Mouse (Mus musculus): ENCODE data around the gene Tenm2. TPM values are rescaled to one million over a fixed set of nuclear protein-coding genes. Genes with fewer than 3 reads are reported as not detected.

Tenm2 gene
- polyA plus RNA-seq, 1 experiment from 2014 or later, result 30.2 TPM

GRCm38 (mm10) chr11:36891106-36891505 lies 344.7 kb downstream of the Tenm2 start:
- DNase-seq (ENCODE audit: low spot score), result peak; percentile 58
- Histone ChIP-seq H3K4me3 (replicated peaks; ENCODE audit: low read length) (no peak overlapping the region), H3K4me2 (replicated peaks) (no peak overlapping the region)

GRCm38 (mm10) chr11:36887490-36887889 lies 348.3 kb downstream of the Tenm2 start:
- no peaks in the 10 kb centered on the region for H3K4me1 ChIP-seq (replicated peaks; ENCODE audit: control insufficient read depth, insufficient read depth, low read length)
- ATAC-seq (ENCODE audit: low FRiP score) (no peak), DNase-seq (ENCODE audit: low spot score) (no peak)
- no peaks in the 10 kb centered on the region for H3K36me3 ChIP-seq (replicated peaks; ENCODE audit: control insufficient read depth, insufficient read depth)
- no peak overlapping the region for H3K4me3 ChIP-seq (replicated peaks; ENCODE audit: low read length)
- no peak overlapping the region for H3K9ac ChIP-seq
- no peaks in the 10 kb centered on the region for H3K9me3 ChIP-seq (ENCODE audit: control insufficient read depth, low read length)
- H3K27ac ChIP-seq, result no peak overlapping the region
- H3K4me2 ChIP-seq (replicated peaks), result no peak overlapping the region
- H3K27me3 ChIP-seq (ENCODE audit: control insufficient read depth, insufficient read depth, low read length), result no peaks in the 10 kb centered on the region
- whole genome bisulfite sequencing, result 45% methylated on average over 7 of the region's 7 CpGs

More at GRCm38 (mm10) chr11:36891106-36891505, 344.7 kb downstream of the Tenm2 start:
- Histone ChIP-seq H3K36me3 (replicated peaks; ENCODE audit: control insufficient read depth, insufficient read depth) (no peaks in the 10 kb centered on the region), H3K9ac (no peak overlapping the region), H3K9me3 (ENCODE audit: control insufficient read depth, low read length) (no peaks in the 10 kb centered on the region), H3K27me3 (ENCODE audit: control insufficient read depth, insufficient read depth, low read length) (no peaks in the 10 kb centered on the region), H3K27ac (no peak overlapping the region), H3K4me1 (replicated peaks; ENCODE audit: control insufficient read depth, insufficient read depth, low read length) (no peaks in the 10 kb centered on the region)
- 22% methylated on average over 3 of the region's 3 CpGs for WGBS
- ATAC-seq (ENCODE audit: low FRiP score), result peak; percentile 60; the same call in 1 of the 2 replicates

- Histone ChIP-seq H3K4me3 (replicated peaks; ENCODE audit: low read length) (no peak overlapping the region), H3K4me1 (replicated peaks; ENCODE audit: control insufficient read depth, insufficient read depth, low read length) (no peaks in the 10 kb centered on the region), H3K36me3 (replicated peaks; ENCODE audit: control insufficient read depth, insufficient read depth) (no peaks in the 10 kb centered on the region), H3K4me2 (replicated peaks) (no peak overlapping the region), H3K27ac (no peak overlapping the region), H3K27me3 (ENCODE audit: control insufficient read depth, insufficient read depth, low read length) (no peaks in the 10 kb centered on the region), H3K9ac (no peak overlapping the region), H3K9me3 (ENCODE audit: control insufficient read depth, low read length) (no peaks in the 10 kb centered on the region)
- ATAC-seq (ENCODE audit: low FRiP score), result no peak
- no peak for DNase-seq (ENCODE audit: low spot score)
- 72% methylated on average over 3 of the region's 3 CpGs for WGBS
Measured at GRCm38 (mm10) chr11:36886147-36886546, 349.6 kb downstream of the Tenm2 start.

DNA sequence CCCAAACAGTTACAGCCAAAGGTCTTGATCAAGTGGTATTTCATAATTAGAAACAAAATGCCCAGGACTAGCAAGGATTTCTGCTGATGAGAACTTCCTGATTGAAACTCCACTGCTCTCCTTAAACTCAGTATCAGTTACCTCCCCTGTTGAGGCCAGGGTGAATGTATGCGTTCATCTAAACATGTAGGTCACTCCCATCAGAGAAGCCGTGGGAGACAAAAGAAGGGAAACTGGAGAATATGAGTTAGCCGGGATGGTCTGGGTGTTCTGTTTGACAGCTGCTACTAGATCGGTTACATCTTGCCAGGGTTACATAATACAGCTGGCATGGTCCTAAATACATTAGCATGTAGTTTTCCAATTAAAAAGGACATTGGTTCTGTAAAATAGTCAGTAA lies 362.8 kb downstream of the Tenm2 start:
- H3K9me3 ChIP-seq (ENCODE audit: control insufficient read depth, low read length), result no peaks in the 10 kb centered on the region
- no peaks in the 10 kb centered on the region for H3K27me3 ChIP-seq (ENCODE audit: control insufficient read depth, insufficient read depth, low read length)
- H3K36me3 ChIP-seq (replicated peaks; ENCODE audit: control insufficient read depth, insufficient read depth), result no peaks in the 10 kb centered on the region
- DNase-seq (ENCODE audit: low spot score), result no peak
- H3K27ac ChIP-seq, result no peak overlapping the region
- no peak overlapping the region for H3K4me2 ChIP-seq (replicated peaks)
- no peak for ATAC-seq (ENCODE audit: low FRiP score)
- H3K4me3 ChIP-seq (replicated peaks; ENCODE audit: low read length), result no peak overlapping the region
- WGBS, result 50% methylated on average over 4 of the region's 4 CpGs
- no peaks in the 10 kb centered on the region for H3K4me1 ChIP-seq (replicated peaks; ENCODE audit: control insufficient read depth, insufficient read depth, low read length)
- no peak overlapping the region for H3K9ac ChIP-seq

- DNase-seq (ENCODE audit: low spot score), result no peak
- H3K9ac ChIP-seq, result no peak overlapping the region
- H3K36me3 ChIP-seq (replicated peaks; ENCODE audit: control insufficient read depth, insufficient read depth), result no peaks in the 10 kb centered on the region
- no peak overlapping the region for H3K4me3 ChIP-seq (replicated peaks; ENCODE audit: low read length)
- H3K27me3 ChIP-seq (ENCODE audit: control insufficient read depth, insufficient read depth, low read length), result no peaks in the 10 kb centered on the region
- H3K27ac ChIP-seq, result no peak overlapping the region
- H3K9me3 ChIP-seq (ENCODE audit: control insufficient read depth, low read length), result no peaks in the 10 kb centered on the region
- H3K4me1 ChIP-seq (replicated peaks; ENCODE audit: control insufficient read depth, insufficient read depth, low read length), result no peaks in the 10 kb centered on the region
- WGBS, result 87% methylated on average over 5 of the region's 5 CpGs
- H3K4me2 ChIP-seq (replicated peaks), result no peak overlapping the region
- ATAC-seq (ENCODE audit: low FRiP score), result no peak
Measured at GRCm38 (mm10) chr11:36870548-36870947, 365.2 kb downstream of the Tenm2 start.

DNA sequence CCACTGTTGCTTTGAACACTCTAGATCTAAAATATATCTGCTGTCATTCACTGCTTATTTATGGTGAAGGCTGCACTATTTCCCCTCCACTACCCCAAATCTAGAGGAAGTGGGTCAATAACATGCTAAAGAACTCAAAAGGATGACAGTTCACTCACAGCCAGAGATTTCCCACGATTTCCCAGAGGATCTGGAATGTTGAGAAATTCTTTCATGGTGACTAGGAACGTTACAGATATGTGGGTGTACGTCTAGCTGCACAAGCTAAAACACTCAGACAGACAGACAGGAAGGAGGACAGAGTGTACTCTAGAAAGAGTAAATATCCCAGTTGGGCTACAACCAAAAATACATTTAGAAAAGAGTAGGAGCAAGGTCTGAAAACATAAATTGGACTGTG lies 384.1 kb downstream of the Tenm2 start:
- no peaks in the 10 kb centered on the region for H3K4me1 ChIP-seq (replicated peaks; ENCODE audit: control insufficient read depth, insufficient read depth, low read length)
- H3K36me3 ChIP-seq (replicated peaks; ENCODE audit: control insufficient read depth, insufficient read depth), result no peaks in the 10 kb centered on the region
- ATAC-seq (ENCODE audit: low FRiP score) (no peak), DNase-seq (ENCODE audit: low spot score) (no peak)
- no peaks in the 10 kb centered on the region for H3K9me3 ChIP-seq (ENCODE audit: control insufficient read depth, low read length)
- H3K27ac ChIP-seq, result no peak overlapping the region
- no peaks in the 10 kb centered on the region for H3K27me3 ChIP-seq (ENCODE audit: control insufficient read depth, insufficient read depth, low read length)
- no peak overlapping the region for H3K9ac ChIP-seq
- no peak overlapping the region for H3K4me2 ChIP-seq (replicated peaks)
- WGBS, result 77% methylated on average over 3 of the region's 3 CpGs
- H3K4me3 ChIP-seq (replicated peaks; ENCODE audit: low read length), result no peak overlapping the region

GRCm38 (mm10) chr11:36847451-36847850 lies 388.3 kb downstream of the Tenm2 start:
- H3K36me3 ChIP-seq (replicated peaks; ENCODE audit: control insufficient read depth, insufficient read depth), result no peaks in the 10 kb centered on the region
- H3K27me3 ChIP-seq (ENCODE audit: control insufficient read depth, insufficient read depth, low read length), result no peaks in the 10 kb centered on the region
- DNase-seq (ENCODE audit: low spot score), result no peak
- H3K9ac ChIP-seq, result no peak overlapping the region
- WGBS, result 84% methylated on average over 6 of the region's 6 CpGs
- no peak overlapping the region for H3K4me2 ChIP-seq (replicated peaks)
- H3K4me3 ChIP-seq (replicated peaks; ENCODE audit: low read length), result no peak overlapping the region
- H3K4me1 ChIP-seq (replicated peaks; ENCODE audit: control insufficient read depth, insufficient read depth, low read length), result no peaks in the 10 kb centered on the region
- H3K27ac ChIP-seq, result no peak overlapping the region
- no peaks in the 10 kb centered on the region for H3K9me3 ChIP-seq (ENCODE audit: control insufficient read depth, low read length)
- ATAC-seq (ENCODE audit: low FRiP score), result no peak

GRCm38 (mm10) chr11:36832855-36833254 lies 402.9 kb downstream of the Tenm2 start:
- DNase-seq (ENCODE audit: low spot score) (no peak), ATAC-seq (ENCODE audit: low FRiP score) (no peak)
- H3K27me3 ChIP-seq (ENCODE audit: control insufficient read depth, insufficient read depth, low read length), result no peaks in the 10 kb centered on the region
- WGBS, result 85% methylated on average over 4 of the region's 4 CpGs
- no peak overlapping the region for H3K9ac ChIP-seq
- H3K27ac ChIP-seq, result no peak overlapping the region
- no peaks in the 10 kb centered on the region for H3K36me3 ChIP-seq (replicated peaks; ENCODE audit: control insufficient read depth, insufficient read depth)
- H3K4me3 ChIP-seq (replicated peaks; ENCODE audit: low read length), result no peak overlapping the region
- no peak overlapping the region for H3K4me2 ChIP-seq (replicated peaks)
- H3K4me1 ChIP-seq (replicated peaks; ENCODE audit: control insufficient read depth, insufficient read depth, low read length), result no peaks in the 10 kb centered on the region
- no peaks in the 10 kb centered on the region for H3K9me3 ChIP-seq (ENCODE audit: control insufficient read depth, low read length)

- no peak for ATAC-seq (ENCODE audit: low FRiP score)
- no peaks in the 10 kb centered on the region for H3K4me1 ChIP-seq (replicated peaks; ENCODE audit: control insufficient read depth, insufficient read depth, low read length)
- DNase-seq (ENCODE audit: low spot score), result no peak
- H3K9me3 ChIP-seq (ENCODE audit: control insufficient read depth, low read length), result no peaks in the 10 kb centered on the region
- H3K9ac ChIP-seq, result no peak overlapping the region
- H3K4me3 ChIP-seq (replicated peaks; ENCODE audit: low read length), result no peak overlapping the region
- 56% methylated on average over 11 of the region's 11 CpGs for WGBS
- no peaks in the 10 kb centered on the region for H3K27me3 ChIP-seq (ENCODE audit: control insufficient read depth, insufficient read depth, low read length)
- no peak overlapping the region for H3K4me2 ChIP-seq (replicated peaks)
- H3K36me3 ChIP-seq (replicated peaks; ENCODE audit: control insufficient read depth, insufficient read depth), result no peaks in the 10 kb centered on the region
- H3K27ac ChIP-seq, result no peak overlapping the region
Measured at GRCm38 (mm10) chr11:36831511-36831910, 404.3 kb downstream of the Tenm2 start.

- Histone ChIP-seq H3K36me3 (replicated peaks; ENCODE audit: control insufficient read depth, insufficient read depth) (no peaks in the 10 kb centered on the region), H3K4me1 (replicated peaks; ENCODE audit: control insufficient read depth, insufficient read depth, low read length) (no peaks in the 10 kb centered on the region; the same call in 1 of the 2 replicates), H3K4me3 (replicated peaks; ENCODE audit: low read length) (no peak overlapping the region), H3K27ac (no peak overlapping the region), H3K9ac (no peak overlapping the region), H3K27me3 (ENCODE audit: control insufficient read depth, insufficient read depth, low read length) (no peaks in the 10 kb centered on the region), H3K4me2 (replicated peaks) (no peak overlapping the region), H3K9me3 (ENCODE audit: control insufficient read depth, low read length) (no peaks in the 10 kb centered on the region)
- no peak for ATAC-seq (ENCODE audit: low FRiP score)
- 45% methylated on average over 7 of the region's 7 CpGs for WGBS
- no peak for DNase-seq (ENCODE audit: low spot score)
Measured at GRCm38 (mm10) chr11:36824666-36825065, 411.1 kb downstream of the Tenm2 start.
